Mouse (Mus musculus) hindbrain, embryonic 11.5 days (tissue): Measurements from ENCODE around the gene Raver2. TPM values are rescaled to one million over a fixed set of nuclear protein-coding genes. Genes with fewer than 3 reads are reported as not detected.

Source experiments
- ATAC-seq: fragments of 200-750 bp; cut with Nextera tagmentation; 2 replicates; pipeline ENCODE4 v1.8.0; 2017; ENCODE audit warnings: mild to moderate bottlenecking, moderate TSS enrichment, moderate library complexity; ENCODE audit not compliant: low FRiP score
- DNase-seq: peaks from one replicate; pipeline ENCODE4 v3.0.0-alpha.2; 2015; ENCODE audit warnings: low spot score
- H3K27ac ChIP-seq: fragments of 300-500 bp; sonication (generic); 2 replicates; pipeline ENCODE4 v1.5.1; 2014; ENCODE audit warnings: mild to moderate bottlenecking, low read depth, low read length
- H3K27me3 ChIP-seq: fragments of 300-500 bp; sonication (generic); 2 replicates; pipeline ENCODE4 v1.6.1; 2014; ENCODE audit warnings: mild to moderate bottlenecking, low read length, moderate library complexity, mixed read lengths; ENCODE audit not compliant: control insufficient read depth, insufficient read depth
- H3K36me3 ChIP-seq: fragments of 300-500 bp; sonication (generic); 2 replicates; pipeline ENCODE4 v1.6.1; 2014; ENCODE audit warnings: mild to moderate bottlenecking, low read length, moderate library complexity, mixed read lengths; ENCODE audit not compliant: control insufficient read depth, insufficient read depth
- H3K4me1 ChIP-seq: fragments of 300-500 bp; sonication (generic); replicated peaks from 2 replicates; pipeline ENCODE4 v1.6.1; 2014; ENCODE audit warnings: low read length, mixed read lengths; ENCODE audit not compliant: control insufficient read depth, insufficient read depth
- H3K4me2 ChIP-seq: fragments of 300-500 bp; sonication (generic); replicated peaks from 2 replicates; pipeline ENCODE4 v1.6.1; 2014; ENCODE audit warnings: mild to moderate bottlenecking, low read depth, low read length
- H3K4me3 ChIP-seq: fragments of 300-500 bp; sonication (generic); 2 replicates; pipeline ENCODE4 v1.5.1; 2014; ENCODE audit warnings: low read depth, low read length
- H3K9ac ChIP-seq: fragments of 300-500 bp; sonication (generic); 2 replicates; pipeline ENCODE4 v1.6.1; 2014; ENCODE audit warnings: low read depth, low read length
- H3K9me3 ChIP-seq: fragments of 300-500 bp; sonication (generic); 2 replicates; pipeline ENCODE4 v1.6.1; 2016; ENCODE audit warnings: low read length; ENCODE audit not compliant: control insufficient read depth
- WGBS: fragments of 180-500 bp; shearing (Covaris S2); extraction: QIAGEN DNeasy Blood & Tissue Kit; methylation state at CpG from one replicate; pipeline ENCODE4 v1.1.7; 2014; 5-methylcytosine and 5-hydroxymethylcytosine counted together
- polyA plus RNA-seq: library from polyadenylated mRNA; unstranded; fragments of >200 nt; fragmentation: Nextera tagmentation; extraction: Ambion mirVana; gene quantifications from 2 replicates; pipeline ENCODE4 v1.2.1, GENCODE M21; 2014

Raver2 gene
- polyA plus RNA-seq, 1 experiment from 2014 or later = 11.2 TPM

GRCm38 (mm10) chr4:101187381-101187780, 118.6 kb downstream of the Raver2 start:
- H3K27ac ChIP-seq = no peak overlapping the region
- H3K9ac ChIP-seq = no peak overlapping the region
- no peaks in the 10 kb centered on the region for H3K27me3 ChIP-seq
- H3K4me2 ChIP-seq = no peak overlapping the region
- H3K36me3 ChIP-seq = no peaks in the 10 kb centered on the region
- no peaks in the 10 kb centered on the region for H3K4me1 ChIP-seq
- DNase-seq (no peak), ATAC-seq (no peak)
- H3K9me3 ChIP-seq = no peaks in the 10 kb centered on the region
- 87% methylated on average over 4 of the region's 4 CpGs for WGBS
- H3K4me3 ChIP-seq = no peak overlapping the region

DNA sequence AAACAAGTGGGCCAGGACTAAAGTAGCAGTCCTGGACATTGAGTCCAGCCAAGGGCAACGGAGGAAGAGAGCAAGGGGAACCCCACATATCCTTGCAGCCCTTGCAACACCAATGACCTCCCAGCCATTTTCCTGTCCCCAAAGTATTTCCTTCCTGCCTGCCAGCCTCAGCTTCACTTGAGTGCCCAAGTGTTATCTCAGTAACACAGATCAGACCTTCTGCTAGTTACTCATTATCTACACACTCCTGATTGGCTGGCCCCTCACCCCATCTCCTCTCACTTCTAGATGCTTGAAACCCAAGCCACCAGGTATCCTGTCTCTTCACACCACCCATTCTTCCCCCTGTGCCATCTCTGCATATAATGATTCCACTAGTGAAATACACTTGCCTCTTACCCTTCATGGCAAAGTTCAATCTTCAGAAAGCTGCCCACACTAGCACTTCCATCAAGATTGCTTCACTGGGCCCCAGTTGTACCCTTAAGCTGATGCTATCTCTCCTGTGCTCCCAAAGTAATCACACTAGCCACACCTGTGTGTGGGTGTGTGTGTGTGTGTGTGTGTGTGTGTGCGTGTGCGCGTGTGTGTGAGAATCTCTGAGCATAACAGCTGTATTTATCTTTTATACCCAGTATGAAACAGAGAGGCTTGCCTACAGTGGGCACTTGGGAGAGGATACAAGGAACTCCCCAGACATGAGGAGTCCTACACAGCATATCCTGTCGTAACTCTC, 123.6 kb downstream of the Raver2 start:
- Histone ChIP-seq H3K4me1 (no peaks in the 10 kb centered on the region), H3K9me3 (no peaks in the 10 kb centered on the region), H3K27ac (no peak overlapping the region), H3K4me2 (no peak overlapping the region), H3K27me3 (no peaks in the 10 kb centered on the region), H3K36me3 (no peaks in the 10 kb centered on the region), H3K4me3 (no peak overlapping the region), H3K9ac (no peak overlapping the region)
- DNase-seq (no peak), ATAC-seq (no peak)
- 96% methylated on average over 5 of the region's 5 CpGs for WGBS

- ATAC-seq = no peak
- Histone ChIP-seq H3K4me1 (no peaks in the 10 kb centered on the region), H3K9ac (no peak overlapping the region), H3K4me2 (no peak overlapping the region), H3K27me3 (no peaks in the 10 kb centered on the region), H3K4me3 (no peak overlapping the region), H3K36me3 (no peaks in the 10 kb centered on the region), H3K27ac (no peak overlapping the region), H3K9me3 (no peaks in the 10 kb centered on the region)
- 100% methylated on average over 1 of the region's 1 CpGs for WGBS
- DNase-seq = no peak
Measured at GRCm38 (mm10) chr4:101194170-101194569, 125.4 kb downstream of the Raver2 start.

- no peak for ATAC-seq
- 91% methylated on average over 2 of the region's 2 CpGs for WGBS
- H3K9me3 ChIP-seq = no peaks in the 10 kb centered on the region
- H3K4me1 ChIP-seq = no peaks in the 10 kb centered on the region
- no peaks in the 10 kb centered on the region for H3K36me3 ChIP-seq
- no peak for DNase-seq
- H3K4me2 ChIP-seq = no peak overlapping the region
- H3K9ac ChIP-seq = no peak overlapping the region
- H3K27me3 ChIP-seq = no peaks in the 10 kb centered on the region
- H3K4me3 ChIP-seq = no peak overlapping the region
- no peak overlapping the region for H3K27ac ChIP-seq
Measured at GRCm38 (mm10) chr4:101196407-101196806, 127.6 kb downstream of the Raver2 start.

GRCm38 (mm10) chr4:101197421-101198170, 128.8 kb downstream of the Raver2 start:
- Histone ChIP-seq H3K9ac (no peak overlapping the region), H3K4me3 (no peak overlapping the region), H3K4me2 (no peak overlapping the region), H3K4me1 (no peaks in the 10 kb centered on the region), H3K9me3 (no peaks in the 10 kb centered on the region), H3K27ac (no peak overlapping the region), H3K36me3 (no peaks in the 10 kb centered on the region), H3K27me3 (no peaks in the 10 kb centered on the region)
- no peak for ATAC-seq
- no peak for DNase-seq
- 83% methylated on average over 9 of the region's 9 CpGs for WGBS

DNA sequence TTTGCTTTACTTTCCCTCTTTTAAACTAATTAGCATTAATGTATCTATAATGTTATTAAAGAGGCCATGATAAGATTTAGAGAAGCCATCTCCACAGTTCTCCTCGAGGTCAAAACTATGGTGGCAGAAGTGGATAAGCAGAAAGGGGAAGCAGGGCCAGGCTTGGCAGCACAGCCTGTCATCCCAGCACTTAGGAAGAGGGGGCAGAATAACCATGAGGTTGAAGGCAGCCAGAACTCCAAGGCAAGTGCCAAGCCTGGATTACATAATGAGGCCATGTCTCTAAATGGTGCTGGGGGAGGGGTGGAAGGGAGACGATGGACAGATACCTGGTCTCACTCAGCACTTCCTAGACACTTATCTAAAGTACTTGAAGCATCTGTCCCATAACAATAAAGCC, 129.6 kb downstream of the Raver2 start:
- Histone ChIP-seq H3K36me3 (no peaks in the 10 kb centered on the region), H3K4me3 (no peak overlapping the region), H3K9me3 (no peaks in the 10 kb centered on the region), H3K27ac (no peak overlapping the region), H3K4me2 (no peak overlapping the region), H3K27me3 (no peaks in the 10 kb centered on the region), H3K9ac (no peak overlapping the region), H3K4me1 (no peaks in the 10 kb centered on the region)
- ATAC-seq (no peak), DNase-seq (no peak)
- 76% methylated on average over 2 of the region's 2 CpGs for WGBS

GRCm38 (mm10) chr4:101199433-101200081, 130.8 kb downstream of the Raver2 start:
- no peak overlapping the region for H3K4me2 ChIP-seq
- no peak for ATAC-seq
- H3K27me3 ChIP-seq = no peaks in the 10 kb centered on the region
- no peak overlapping the region for H3K4me3 ChIP-seq
- DNase-seq = no peak
- no peaks in the 10 kb centered on the region for H3K4me1 ChIP-seq
- no peaks in the 10 kb centered on the region for H3K36me3 ChIP-seq
- no peak overlapping the region for H3K27ac ChIP-seq
- WGBS = 95% methylated on average over 8 of the region's 8 CpGs
- no peak overlapping the region for H3K9ac ChIP-seq
- no peaks in the 10 kb centered on the region for H3K9me3 ChIP-seq
